Mouse (Mus musculus) colon, adult 2 months (tissue): ENCODE data around the gene Trip13. TPM values are rescaled to one million over a fixed set of nuclear protein-coding genes. Genes with fewer than 3 reads are reported as not detected.

ENCODE experiments used
- polyA plus RNA-seq: library from polyadenylated mRNA; depleted of rRNA; stranded (reverse); fragments of >200 nt; gene quantifications from 2 replicates; pipeline ENCODE4 v1.2.3, GENCODE M21; 2012; rRNA removed

Gene Trip13
- 0.49 and 1.2 TPM in 2 replicates for polyA plus RNA-seq

GRCm38 (mm10) chr13:73937321-73938176 is at the start of gene Trip13, which contains the start of gene Brd9:
TSS of gene Trip13 (minus strand) at chr13:73937784.
TSS of gene Brd9 (plus strand) at chr13:73937811.

GRCm38 (mm10) chr13:73963551-73963950 is 26.0 kb upstream of the Trip13 start, which contains the start of gene Zdhhc11:
TSS of gene Zdhhc11 (plus strand) at chr13:73963851.

Other genes starting within 250 kb of the Trip13 start
- gene Slc6a19, start 232.9 kb downstream of the Trip13 start, polyA plus RNA-seq, result 1.5 and 1.9 TPM in 2 replicates
- 95.5 and 121 TPM in 2 replicates for gene Slc12a7, start 204.7 kb downstream of the Trip13 start, polyA plus RNA-seq
- gene Nkd2, start 90.2 kb downstream of the Trip13 start, polyA plus RNA-seq, result 14.3 and 17.2 TPM in 2 replicates
- 19.6 and 20.2 TPM in 2 replicates for gene Brd9, start within 50 bp of the Trip13 start, polyA plus RNA-seq
- gene Zdhhc11, start 26.1 kb upstream of the Trip13 start, polyA plus RNA-seq, result not detected in 2 replicates
- 36.5 and 39.8 TPM in 2 replicates for gene Tppp, start 71.6 kb upstream of the Trip13 start, polyA plus RNA-seq
- gene Cep72, start 124.5 kb upstream of the Trip13 start, polyA plus RNA-seq, result 2.0 and 2.5 TPM in 2 replicates
- 117 and 152 TPM in 2 replicates for gene Slc9a3, start 183.7 kb upstream of the Trip13 start, polyA plus RNA-seq